Mouse (Mus musculus) spleen, adult 2 months (tissue): ENCODE results near the gene Adh6b.

Source experiments
- CTCF ChIP-seq: fragments of 200-500 bp; IDR thresholded peaks from 2 replicates; pipeline ENCODE4 v1.5.1; 2011; ENCODE audit warnings: mild to moderate bottlenecking, inconsistent platforms; ENCODE audit not compliant: insufficient read depth, insufficient read length, insufficient replicate concordance; ENCODE audit errors: extremely low read depth
- POLR2A ChIP-seq: fragments of 200-500 bp; IDR thresholded peaks from 2 replicates; pipeline ENCODE4 v1.6.1; 2011; ENCODE audit warnings: low read depth, low read length, inconsistent platforms

DNA sequence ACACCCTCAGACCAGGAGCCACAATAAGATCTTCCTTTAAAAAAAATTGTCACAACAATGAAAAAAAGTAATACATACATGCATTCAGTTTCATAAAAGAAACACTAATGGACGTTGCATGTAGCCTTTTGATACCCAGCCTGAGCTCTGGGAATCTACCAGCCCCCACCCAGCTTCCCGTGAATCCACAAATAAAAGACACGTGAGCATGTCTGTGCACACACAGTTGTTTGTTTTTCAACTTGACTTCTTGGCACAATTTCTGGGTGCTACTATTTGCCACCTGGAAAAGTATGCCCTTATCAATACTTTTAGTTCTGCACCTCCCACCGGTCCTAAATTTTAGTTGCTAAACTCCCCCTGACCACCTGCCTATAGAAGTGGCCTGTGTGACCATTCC, 19.1 kb downstream of the Adh6b start:
- no peak for TF ChIP-seq CTCF
- TF ChIP-seq POLR2A, result no peak
